Mouse (Mus musculus) NIH3T3 (cell line): ENCODE data around the gene Klc1.

ENCODE experiments used
- DNase-seq: peaks from one replicate; pipeline ENCODE4 v3.0.0-alpha.2; 2012; ENCODE audit warnings: low read depth

The Klc1 gene

GRCm38 (mm10) chr12:111770651-111771050 lies 12.0 kb downstream of the Klc1 start:
- DNase-seq, result no peak

- no peak for DNase-seq
Measured at GRCm38 (mm10) chr12:111774156-111774555, 15.5 kb downstream of the Klc1 start.

- no peak for DNase-seq
Measured at GRCm38 (mm10) chr12:111774845-111775244, 16.2 kb downstream of the Klc1 start.

- no peak for DNase-seq
Measured at GRCm38 (mm10) chr12:111777919-111778318, 19.3 kb downstream of the Klc1 start.

DNA sequence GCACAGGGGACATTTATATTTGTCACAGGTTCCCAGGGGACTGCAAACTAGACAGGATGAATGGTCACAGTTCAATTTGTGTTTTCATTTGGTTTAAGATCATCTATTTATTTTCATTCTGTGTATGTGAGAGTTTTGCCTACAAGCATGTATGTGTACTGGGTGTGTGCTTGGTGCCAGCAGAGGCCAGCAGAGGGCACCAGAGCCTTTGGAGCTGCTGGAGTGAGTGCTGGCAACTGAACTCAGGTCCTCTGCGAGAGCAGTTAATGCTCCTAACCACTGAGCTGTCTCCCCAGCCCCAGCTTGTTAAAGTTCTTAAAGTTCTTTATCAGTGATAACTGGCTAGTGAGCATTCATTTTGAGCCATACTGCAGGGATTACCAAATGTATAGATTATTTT lies 20.9 kb downstream of the Klc1 start:
- DNase-seq, result no peak

DNA sequence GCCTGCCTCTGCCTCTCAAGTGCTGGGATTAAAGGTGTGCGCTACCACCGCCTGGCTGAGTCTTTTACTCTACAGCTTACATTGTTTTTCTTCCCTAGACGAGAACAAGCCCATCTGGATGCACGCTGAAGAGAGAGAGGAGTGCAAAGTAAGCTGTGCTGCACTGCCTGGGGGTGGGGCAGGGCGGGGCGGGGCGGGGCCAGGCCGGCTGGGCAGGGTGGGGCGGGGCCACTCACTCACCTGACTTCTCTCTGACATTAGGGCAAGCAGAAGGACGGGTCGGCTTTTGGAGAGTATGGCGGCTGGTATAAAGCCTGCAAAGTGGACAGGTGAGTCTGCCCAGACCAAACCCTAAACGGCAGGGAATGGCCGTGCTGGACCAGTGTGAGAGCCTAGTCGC lies 26.5 kb downstream of the Klc1 start:
- no peak for DNase-seq

- DNase-seq, result no peak
Measured at GRCm38 (mm10) chr12:111787015-111787414, 28.4 kb downstream of the Klc1 start.

DNA sequence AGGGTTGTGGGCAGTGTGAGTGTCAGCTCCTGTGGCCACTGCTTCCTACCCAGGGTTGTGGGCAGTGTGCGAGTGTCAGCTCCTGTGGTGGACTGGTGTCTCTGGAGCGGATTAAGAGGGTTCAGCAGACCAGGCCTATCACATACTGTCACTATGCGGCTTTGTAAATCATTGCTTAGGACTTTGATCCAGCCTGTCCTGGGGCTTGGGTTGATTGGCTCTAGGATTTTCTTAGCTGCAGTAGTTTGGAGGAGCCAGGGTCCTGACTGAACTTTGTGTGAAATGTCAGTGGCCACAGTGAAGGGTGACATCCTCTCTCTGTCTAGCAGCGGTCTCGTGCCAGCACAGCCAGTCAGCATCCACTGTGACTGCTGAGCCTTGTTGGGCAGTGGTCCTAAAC lies 31.4 kb downstream of the Klc1 start:
- DNase-seq, result no peak

- no peak for DNase-seq
Measured at GRCm38 (mm10) chr12:111790631-111791030, 32.0 kb downstream of the Klc1 start.

DNA sequence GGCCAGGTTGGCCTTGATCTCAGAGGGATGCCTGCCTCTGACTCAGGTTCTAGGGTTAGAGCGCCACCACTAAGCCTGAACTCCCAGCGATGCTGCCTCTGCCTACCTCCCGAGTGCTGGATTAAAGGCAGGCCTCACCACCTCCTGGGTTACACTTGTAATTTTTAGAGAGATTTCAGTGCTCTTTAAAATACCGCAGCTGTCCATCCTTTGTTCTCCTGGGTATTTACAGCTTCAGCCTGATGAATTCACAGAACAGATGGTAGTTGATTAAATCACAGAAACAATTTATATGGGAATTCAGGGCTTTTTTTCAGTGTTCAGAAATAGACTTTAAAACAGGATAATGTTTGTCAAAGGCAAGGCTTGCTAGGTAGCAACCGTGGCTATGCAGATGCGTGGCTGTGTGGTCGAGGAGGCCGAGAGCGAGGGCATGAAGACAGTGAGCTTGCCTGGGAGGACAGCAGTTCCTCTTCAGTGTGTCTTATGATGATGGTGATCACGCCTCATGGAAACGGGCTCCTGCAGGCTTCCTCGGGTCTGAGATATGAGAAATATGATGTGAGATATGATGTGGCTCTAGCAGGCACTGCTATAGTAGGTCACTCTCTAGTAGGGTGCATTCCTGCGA lies 32.9 kb downstream of the Klc1 start:
- DNase-seq, result no peak

DNA sequence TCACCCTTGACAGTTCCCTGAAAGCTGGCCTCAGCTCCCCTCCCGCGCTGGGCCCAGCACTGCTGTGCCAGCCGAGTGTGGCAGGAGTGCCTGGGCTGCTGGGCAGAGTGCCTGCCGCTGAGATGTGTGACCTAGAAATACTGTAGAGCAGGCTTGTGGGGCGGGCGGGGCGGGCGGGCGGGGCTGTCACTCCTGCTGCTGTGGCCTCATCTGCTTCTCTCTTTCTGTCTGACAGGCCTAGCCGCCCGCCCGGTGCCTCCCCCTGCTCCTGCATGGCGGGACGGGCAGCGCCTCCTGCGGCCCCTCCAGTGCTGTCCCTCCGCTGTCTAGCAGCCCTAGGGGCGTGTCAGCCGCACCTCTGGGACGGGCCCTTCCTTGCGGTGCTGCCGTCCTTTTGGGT lies 35.5 kb downstream of the Klc1 start:
- no peak for DNase-seq

DNA sequence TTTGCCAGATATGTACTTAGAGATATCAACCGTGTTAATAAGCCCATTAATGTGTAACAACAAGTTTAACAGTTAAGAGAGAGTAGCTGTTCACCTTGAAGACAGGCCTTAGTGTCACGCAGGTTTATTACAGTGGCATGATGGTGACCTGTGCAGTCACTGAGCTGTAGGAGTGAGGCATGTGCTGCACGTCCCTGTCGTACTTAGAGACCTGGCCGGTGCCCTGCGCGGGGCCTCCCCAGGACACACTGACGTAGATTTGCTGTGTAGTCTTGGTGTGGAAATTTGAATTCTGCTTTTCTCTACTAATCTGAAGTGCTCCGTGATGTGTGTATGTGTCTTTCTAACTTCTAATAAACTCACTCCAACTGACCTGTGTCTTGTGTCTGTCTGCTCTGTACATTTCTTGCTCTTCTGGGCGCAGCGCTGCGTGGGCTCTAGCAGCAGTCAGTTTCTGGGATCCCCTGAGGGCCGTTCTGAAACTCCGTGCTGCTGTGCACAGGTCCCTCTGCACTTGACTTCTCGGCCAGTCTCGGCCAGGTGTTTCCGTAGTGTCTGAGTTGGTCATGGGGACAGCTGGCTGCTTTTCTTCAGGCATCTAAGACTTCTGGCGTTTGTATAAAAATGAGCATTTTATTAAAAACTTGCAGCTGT lies 36.0 kb downstream of the Klc1 start:
- no peak for DNase-seq

- no peak for DNase-seq
Measured at GRCm38 (mm10) chr12:111795180-111795895, 36.7 kb downstream of the Klc1 start.

DNA sequence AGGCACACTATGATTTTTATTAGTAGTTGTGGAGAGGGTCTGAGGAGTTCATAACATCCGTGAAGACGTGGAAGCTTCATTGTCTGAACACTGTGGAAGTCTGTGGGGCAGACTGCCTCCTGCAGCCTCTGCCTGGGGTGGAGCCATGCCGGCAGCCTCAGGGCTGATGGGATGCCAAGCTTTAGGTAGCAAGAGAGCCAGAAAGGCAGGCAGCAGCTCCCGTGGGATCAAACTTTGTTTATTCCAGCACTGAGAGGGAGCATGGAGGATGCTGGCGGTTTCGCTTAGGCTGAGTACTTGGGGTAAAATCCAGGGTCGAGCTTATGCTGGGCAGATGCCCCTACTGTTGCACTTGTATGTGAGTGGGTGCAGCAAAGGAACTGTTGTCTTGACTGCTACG lies 38.6 kb downstream of the Klc1 start:
- peak; percentile 79 for DNase-seq

GRCm38 (mm10) chr12:111798493-111798892 lies 39.8 kb downstream of the Klc1 start:
- no peak for DNase-seq

DNA sequence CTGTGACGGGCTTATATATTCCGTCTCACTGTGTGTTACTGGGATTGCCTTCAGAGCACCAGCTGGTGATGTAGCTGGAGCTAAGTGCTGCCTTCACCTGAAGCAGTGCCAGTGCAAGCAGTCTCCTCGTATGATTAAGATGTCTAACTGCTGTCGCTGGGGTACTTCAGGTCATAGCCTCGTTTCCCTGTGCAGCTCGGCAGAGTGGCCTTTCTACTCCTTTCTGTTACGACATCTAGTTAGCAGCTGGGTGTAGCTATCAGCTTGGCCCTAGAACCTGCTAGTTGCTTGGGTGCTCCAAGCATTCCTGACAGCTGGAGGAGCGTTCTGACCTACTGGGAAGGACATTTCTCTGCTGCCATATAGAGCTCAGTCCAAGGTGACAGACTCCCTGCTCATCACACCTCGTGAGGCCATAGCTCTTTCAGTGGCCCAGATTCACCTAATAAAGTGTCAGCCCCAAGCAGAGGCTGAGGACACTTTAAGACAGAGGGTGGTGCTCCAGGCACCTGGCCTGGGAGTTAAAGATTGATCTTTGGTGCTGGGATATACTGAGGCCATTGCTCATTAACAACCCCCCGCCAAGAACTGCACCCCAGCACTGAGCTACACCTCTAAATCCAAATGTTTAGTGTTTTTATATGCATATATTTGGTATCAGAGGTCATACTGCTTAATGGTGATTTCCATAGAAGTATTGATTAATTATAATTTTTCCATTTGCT lies 42.0 kb downstream of the Klc1 start:
- no peak for DNase-seq

DNA sequence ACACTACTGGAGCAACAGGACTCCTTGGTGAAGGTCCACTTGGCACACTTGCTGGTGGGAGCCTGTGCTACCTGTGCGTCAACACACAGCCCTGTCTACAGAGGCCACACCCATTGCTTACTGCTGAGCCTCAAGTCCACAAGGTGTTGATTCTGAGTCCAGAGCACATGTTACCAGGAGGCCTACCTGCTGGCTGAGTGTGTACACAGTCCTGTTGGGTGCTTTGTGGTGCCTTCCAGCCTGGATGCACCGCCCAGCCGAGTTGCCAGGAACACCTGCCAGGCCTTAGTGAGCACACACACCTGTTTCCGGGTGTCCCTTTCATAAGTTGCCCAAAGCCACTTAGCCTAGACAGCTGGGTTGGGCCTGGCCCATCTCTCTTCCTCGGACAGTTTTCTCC lies 44.9 kb downstream of the Klc1 start:
- no peak for DNase-seq

DNA sequence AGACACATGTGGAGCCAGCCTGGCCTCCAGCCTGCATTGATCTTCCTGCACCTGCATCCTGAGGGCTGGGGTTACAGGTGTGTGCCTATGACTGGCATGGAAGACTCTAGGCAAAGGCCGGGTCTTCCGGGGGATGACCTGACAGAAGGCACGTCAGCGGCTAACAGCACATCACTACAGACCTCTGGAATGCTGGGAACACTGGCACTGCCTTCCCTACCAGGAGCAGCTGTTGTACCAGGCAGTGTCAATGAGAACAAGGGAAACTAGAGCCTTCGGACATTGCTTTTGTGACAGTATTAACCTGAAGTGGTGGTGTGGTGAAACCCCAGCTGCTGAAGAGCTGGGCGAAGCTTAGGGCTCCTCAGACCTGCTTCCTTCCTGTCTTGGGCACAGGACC lies 50.1 kb downstream of the Klc1 start:
- no peak for DNase-seq

DNA sequence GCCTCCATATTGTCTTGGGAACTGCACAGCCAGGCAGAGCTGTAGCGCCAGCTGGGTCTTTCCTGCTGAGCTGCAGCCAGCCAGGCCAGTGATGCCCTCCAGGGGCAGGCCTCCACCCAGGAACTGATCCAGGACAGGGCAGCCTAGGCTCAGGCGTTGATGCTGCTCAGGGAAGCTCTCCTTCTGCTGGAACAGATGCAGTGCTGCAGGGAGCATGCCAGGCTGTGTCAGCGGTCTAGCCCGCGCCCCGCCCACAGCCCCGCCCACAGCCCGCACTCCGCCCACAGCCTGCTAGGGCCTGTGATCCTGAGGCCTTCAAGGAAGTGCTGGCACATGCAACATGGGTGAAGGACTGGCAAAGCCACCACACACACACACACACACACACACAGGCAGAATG lies 51.1 kb downstream of the Klc1 start:
- peak; percentile 90 for DNase-seq

- DNase-seq, result no peak
Measured at GRCm38 (mm10) chr12:111812075-111812474, 53.4 kb downstream of the Klc1 start.

DNA sequence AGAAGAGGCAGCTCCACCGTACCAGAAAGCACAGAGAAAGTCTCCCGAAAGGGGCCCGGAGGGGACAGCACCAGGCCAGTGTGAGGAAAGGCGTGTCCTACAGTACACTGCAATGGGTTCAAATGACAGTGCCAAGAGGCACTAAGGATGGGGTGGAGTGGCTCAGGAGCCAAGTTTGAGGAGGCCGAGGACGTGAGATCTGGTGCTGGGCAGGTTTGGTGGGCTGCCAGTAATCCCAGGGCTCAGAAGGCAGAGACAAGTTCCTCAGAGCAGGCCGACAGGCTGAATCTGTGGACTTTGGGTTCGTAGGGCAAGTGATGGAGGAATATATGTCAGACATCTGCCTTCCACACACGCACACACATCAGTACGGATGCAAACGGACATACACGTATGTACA lies 54.0 kb downstream of the Klc1 start:
- DNase-seq, result no peak

DNA sequence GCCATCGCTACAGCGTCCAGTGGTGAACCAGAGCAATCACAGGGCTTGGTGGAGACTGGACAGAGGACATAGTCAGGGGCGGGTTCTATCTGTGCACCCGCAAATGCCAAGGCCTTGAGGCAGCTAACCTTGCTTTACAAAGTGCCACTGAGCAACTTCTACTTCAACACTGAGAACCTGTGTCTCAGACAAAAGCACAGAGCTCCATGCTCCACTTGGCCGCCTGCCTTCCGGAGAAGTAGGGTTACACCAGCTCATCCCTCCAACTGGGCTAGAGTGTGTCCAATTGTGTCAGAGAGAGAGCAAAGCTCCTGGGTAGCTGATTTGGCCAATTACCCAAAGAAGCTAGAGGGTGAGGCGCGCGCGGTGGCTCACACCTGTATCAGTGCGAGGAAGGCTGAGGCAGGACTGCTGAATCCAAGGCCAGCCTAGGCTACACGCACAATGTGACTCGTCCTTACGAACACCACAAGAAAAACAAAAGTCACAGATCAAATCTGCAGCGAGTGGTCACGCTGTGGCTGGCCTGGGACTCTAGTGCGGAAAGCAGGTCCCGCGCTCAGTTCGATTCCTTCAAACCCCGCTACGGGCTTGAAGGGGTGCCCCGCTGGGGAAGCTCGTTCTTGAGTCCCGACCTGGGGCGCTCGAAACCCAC lies 54.6 kb downstream of the Klc1 start:
- DNase-seq, result peak; percentile 32
